Mouse (Mus musculus) stomach, postnatal 0 days (tissue): ENCODE results near the gene Mansc1.

Source experiments
- CTCF ChIP-seq: IDR thresholded peaks from 2 replicates; pipeline ENCODE4 v1.5.1; 2016; ENCODE audit warnings: antibody characterized with exemption, low read depth, mild to moderate bottlenecking, moderate library complexity
- EP300 ChIP-seq: optimal IDR thresholded peaks from 2 replicates; pipeline ENCODE3; 2016; ENCODE audit warnings: antibody characterized with exemption

- TF ChIP-seq CTCF (peak; percentile 69), EP300 (no peak)
These were observed 11.3 kb downstream of the Mansc1 start for GRCm38 (mm10) chr6:134620846-134621551.
